Mouse (Mus musculus): ENCODE data around the gene 1810049J17Rik. TPM values are rescaled to one million over a fixed set of nuclear protein-coding genes. Genes with fewer than 3 reads are reported as not detected.
"Not testable (repeated sequence)": the region's sequence is repeated elsewhere in the genome, so short reads cannot be mapped to it uniquely, and the experiment has no call there.

Gene 1810049J17Rik
- not detected in 2 replicates for polyA plus RNA-seq (2011; ENCODE audit: insufficient read depth, insufficient read length, low replicate concordance, missing spikeins)

GRCm38 (mm10) chr15:12321788-12322621, at the start of gene 1810049J17Rik:
1810049J17Rik (minus strand) TSS chr15:12321899.
- TF ChIP-seq POLR2A (IDR thresholded peaks at IDR 0.05; ENCODE audit: borderline replicate concordance, control insufficient read depth, low read depth, low read length) (no peak), CTCF (IDR thresholded peaks at IDR 0.05; ENCODE audit: control insufficient read depth, insufficient read depth, low read length) (no peak)
- Histone ChIP-seq H3K4me1 (ENCODE audit: control insufficient read depth, insufficient read depth, low read length) (no peaks in the 10 kb centered on the region), H3K4me3 (replicated peaks; ENCODE audit: control insufficient read depth, low read depth, low read length) (peak within 1 kb of the TSS; percentile 82), H3K27ac (ENCODE audit: control insufficient read depth, insufficient read depth, low read depth, low read length, poor library complexity) (peak within 1 kb of the TSS; percentile 98)
- WGBS = under 1% methylated on average over 61 of the region's 70 CpGs

- H3K27ac ChIP-seq (ENCODE audit: control insufficient read depth, insufficient read depth, low read depth, low read length, poor library complexity) = no peak overlapping the region
- no peak for TF ChIP-seq POLR2A (IDR thresholded peaks at IDR 0.05; ENCODE audit: borderline replicate concordance, control insufficient read depth, low read depth, low read length)
- TF ChIP-seq CTCF (IDR thresholded peaks at IDR 0.05; ENCODE audit: control insufficient read depth, insufficient read depth, low read length) = peak; percentile 80
- WGBS = 4% methylated on average over 8 of the region's 8 CpGs
- H3K4me1 ChIP-seq (ENCODE audit: control insufficient read depth, insufficient read depth, low read length) = peaks cover 3% of the 10 kb centered on the region
- H3K4me3 ChIP-seq (replicated peaks; ENCODE audit: control insufficient read depth, low read depth, low read length) = no peak overlapping the region
Measured at GRCm38 (mm10) chr15:12371183-12371582, 49.5 kb upstream of the 1810049J17Rik start.

GRCm38 (mm10) chr15:12370096-12370495, 48.4 kb upstream of the 1810049J17Rik start:
- Histone ChIP-seq H3K4me3 (replicated peaks; ENCODE audit: control insufficient read depth, low read depth, low read length) (no peak overlapping the region), H3K27ac (ENCODE audit: control insufficient read depth, insufficient read depth, low read depth, low read length, poor library complexity) (no peak overlapping the region), H3K4me1 (ENCODE audit: control insufficient read depth, insufficient read depth, low read length) (peaks cover 2% of the 10 kb centered on the region; the same call in 1 of the 2 replicates)
- WGBS = 95% methylated on average over 3 of the region's 3 CpGs
- no peak for TF ChIP-seq CTCF (IDR thresholded peaks at IDR 0.05; ENCODE audit: control insufficient read depth, insufficient read depth, low read length)
- TF ChIP-seq POLR2A (IDR thresholded peaks at IDR 0.05; ENCODE audit: borderline replicate concordance, control insufficient read depth, low read depth, low read length) = no peak

GRCm38 (mm10) chr15:12368850-12369249, 47.2 kb upstream of the 1810049J17Rik start:
- TF ChIP-seq POLR2A (IDR thresholded peaks at IDR 0.05; ENCODE audit: borderline replicate concordance, control insufficient read depth, low read depth, low read length) (no peak), CTCF (IDR thresholded peaks at IDR 0.05; ENCODE audit: control insufficient read depth, insufficient read depth, low read length) (no peak)
- no peak overlapping the region for H3K27ac ChIP-seq (ENCODE audit: control insufficient read depth, insufficient read depth, low read depth, low read length, poor library complexity)
- H3K4me3 ChIP-seq (replicated peaks; ENCODE audit: control insufficient read depth, low read depth, low read length) = no peak overlapping the region
- 70% methylated on average over 4 of the region's 4 CpGs for WGBS
- peaks cover 2% of the 10 kb centered on the region; the same call in 1 of the 2 replicates for H3K4me1 ChIP-seq (ENCODE audit: control insufficient read depth, insufficient read depth, low read length)

GRCm38 (mm10) chr15:12368357-12368756, 46.7 kb upstream of the 1810049J17Rik start:
- H3K27ac ChIP-seq (ENCODE audit: control insufficient read depth, insufficient read depth, low read depth, low read length, poor library complexity) = no peak overlapping the region
- no peak overlapping the region for H3K4me3 ChIP-seq (replicated peaks; ENCODE audit: control insufficient read depth, low read depth, low read length)
- TF ChIP-seq POLR2A (IDR thresholded peaks at IDR 0.05; ENCODE audit: borderline replicate concordance, control insufficient read depth, low read depth, low read length) (no peak), CTCF (IDR thresholded peaks at IDR 0.05; ENCODE audit: control insufficient read depth, insufficient read depth, low read length) (no peak)
- H3K4me1 ChIP-seq (ENCODE audit: control insufficient read depth, insufficient read depth, low read length) = peaks cover 2% of the 10 kb centered on the region; the same call in 1 of the 2 replicates
- whole genome bisulfite sequencing = 84% methylated on average over 11 of the region's 11 CpGs

- Histone ChIP-seq H3K4me3 (replicated peaks; ENCODE audit: control insufficient read depth, low read depth, low read length) (no peak overlapping the region), H3K27ac (ENCODE audit: control insufficient read depth, insufficient read depth, low read depth, low read length, poor library complexity) (peak overlapping the region; percentile 12; the same call in 1 of the 2 replicates), H3K4me1 (ENCODE audit: control insufficient read depth, insufficient read depth, low read length) (peaks cover 2% of the 10 kb centered on the region; the same call in 1 of the 2 replicates)
- WGBS = 44% methylated on average over 13 of the region's 13 CpGs
- TF ChIP-seq POLR2A (IDR thresholded peaks at IDR 0.05; ENCODE audit: borderline replicate concordance, control insufficient read depth, low read depth, low read length) (no peak), CTCF (IDR thresholded peaks at IDR 0.05; ENCODE audit: control insufficient read depth, insufficient read depth, low read length) (no peak)
Measured at GRCm38 (mm10) chr15:12367306-12368080, 45.8 kb upstream of the 1810049J17Rik start.

- H3K4me1 ChIP-seq (ENCODE audit: control insufficient read depth, insufficient read depth, low read length); H3K4me3 ChIP-seq (replicated peaks; ENCODE audit: control insufficient read depth, low read depth, low read length): not testable (repeated sequence)
- H3K27ac ChIP-seq (ENCODE audit: control insufficient read depth, insufficient read depth, low read depth, low read length, poor library complexity) = peak overlapping the region; percentile 12; the same call in 1 of the 2 replicates
- 77% methylated on average over 11 of the region's 11 CpGs for WGBS
Measured at GRCm38 (mm10) chr15:12366580-12367305, 45.0 kb upstream of the 1810049J17Rik start.

Measured in bone marrow, adult 2 months (tissue).